Mouse (Mus musculus) urinary bladder, postnatal 36 days (tissue): ENCODE data around the gene Otx2.

Experiments
- DNase-seq, 2 experiments: peaks; one replicate each; pipeline ENCODE4 v3.0.0; 2022; ENCODE audit warnings: low spot score in 2 of 2, mixed read lengths in 1 of 2

Gene Otx2

DNA sequence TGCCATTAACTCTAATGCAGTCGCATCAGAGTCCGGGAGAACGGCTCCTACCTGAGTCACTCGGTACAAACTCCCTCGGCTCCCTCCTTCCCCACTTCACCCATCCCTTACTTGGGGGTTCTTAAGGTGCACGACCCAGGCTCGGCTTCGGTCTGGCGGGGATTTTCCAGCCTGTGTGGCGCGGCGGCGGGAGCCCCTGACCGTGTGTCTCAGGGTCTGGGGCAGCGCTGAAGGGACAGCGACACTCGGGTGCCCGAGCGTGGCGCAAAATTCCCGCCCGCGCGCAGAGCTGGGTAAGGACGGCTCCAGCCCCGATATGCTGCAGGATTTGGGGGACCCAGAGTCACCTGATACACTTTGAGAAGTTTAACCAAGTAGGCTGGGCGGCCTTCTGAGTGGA, at the start of gene Otx2:
TSS of gene Otx2 (minus strand) at position 279 of the 400 bp plus-strand sequence.
- no peak for DNase-seq

- no peak for DNase-seq
Measured at GRCm38 (mm10) chr14:48722763-48723162, 49.1 kb upstream of the Otx2 start.

DNA sequence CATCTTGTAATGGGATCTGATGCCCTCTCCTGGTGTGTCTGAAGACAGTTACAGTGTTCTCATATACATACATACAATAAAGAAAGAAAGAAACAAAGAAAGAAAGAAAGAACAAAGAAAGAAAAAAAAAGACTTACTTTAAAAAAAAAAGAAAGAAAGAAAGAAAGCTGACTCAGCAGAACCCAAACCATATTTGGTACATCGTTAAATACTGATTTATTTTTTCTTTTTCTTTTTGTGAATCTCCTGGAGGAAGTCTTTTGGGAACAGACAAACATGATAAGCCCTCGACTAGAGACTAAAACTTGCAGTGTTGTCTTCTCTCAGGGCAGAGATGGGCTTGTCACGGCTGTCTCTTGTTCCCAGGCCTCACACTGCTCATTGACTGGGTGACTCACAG, 45.7 kb upstream of the Otx2 start:
- DNase-seq: no peak

GRCm38 (mm10) chr14:48717632-48718279, 44.1 kb upstream of the Otx2 start:
- no peak for DNase-seq

DNA sequence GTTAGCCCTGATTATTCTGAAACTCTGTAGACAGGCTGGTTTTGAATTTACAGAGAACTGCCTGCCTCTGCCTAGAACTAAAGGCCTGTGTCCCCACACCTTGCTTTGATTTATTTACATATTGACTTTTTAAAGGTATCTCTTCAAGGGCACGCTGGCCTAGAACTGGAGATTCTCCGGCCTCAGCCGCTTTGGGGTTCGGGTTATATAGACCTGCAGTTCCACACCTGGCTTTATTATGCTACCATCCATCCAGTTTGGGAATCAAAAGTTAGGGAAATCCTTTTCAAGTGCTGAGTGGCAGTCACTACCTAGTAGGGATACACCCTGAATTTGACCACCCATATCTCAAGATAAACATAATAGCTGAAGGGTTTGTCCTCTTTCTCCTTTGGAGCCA, 42.8 kb upstream of the Otx2 start:
- no peak for DNase-seq

DNA sequence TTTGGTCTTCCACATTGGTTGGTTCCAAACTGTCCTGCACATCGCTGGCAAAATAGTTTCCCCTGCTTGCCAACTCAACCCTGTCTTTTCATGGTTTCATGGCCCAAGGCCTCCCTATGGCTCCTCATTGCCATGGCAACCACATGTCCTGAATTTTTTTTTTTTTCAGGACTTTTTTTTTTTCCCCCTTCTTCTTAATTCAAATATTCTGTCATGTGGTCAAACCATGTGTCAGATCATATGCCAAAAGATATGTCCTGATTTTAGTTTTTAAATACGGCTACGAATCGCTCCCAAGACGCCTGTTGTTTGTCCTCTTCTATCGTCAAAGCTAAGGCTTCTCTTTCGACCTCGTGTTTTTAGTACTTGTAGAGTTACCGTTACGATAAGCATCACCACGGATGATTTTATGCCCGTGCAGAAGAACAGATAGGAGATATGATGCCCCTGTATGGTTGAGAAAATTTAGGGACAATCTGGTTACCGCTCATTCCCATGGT, 37.3 kb upstream of the Otx2 start:
- DNase-seq: no peak

DNA sequence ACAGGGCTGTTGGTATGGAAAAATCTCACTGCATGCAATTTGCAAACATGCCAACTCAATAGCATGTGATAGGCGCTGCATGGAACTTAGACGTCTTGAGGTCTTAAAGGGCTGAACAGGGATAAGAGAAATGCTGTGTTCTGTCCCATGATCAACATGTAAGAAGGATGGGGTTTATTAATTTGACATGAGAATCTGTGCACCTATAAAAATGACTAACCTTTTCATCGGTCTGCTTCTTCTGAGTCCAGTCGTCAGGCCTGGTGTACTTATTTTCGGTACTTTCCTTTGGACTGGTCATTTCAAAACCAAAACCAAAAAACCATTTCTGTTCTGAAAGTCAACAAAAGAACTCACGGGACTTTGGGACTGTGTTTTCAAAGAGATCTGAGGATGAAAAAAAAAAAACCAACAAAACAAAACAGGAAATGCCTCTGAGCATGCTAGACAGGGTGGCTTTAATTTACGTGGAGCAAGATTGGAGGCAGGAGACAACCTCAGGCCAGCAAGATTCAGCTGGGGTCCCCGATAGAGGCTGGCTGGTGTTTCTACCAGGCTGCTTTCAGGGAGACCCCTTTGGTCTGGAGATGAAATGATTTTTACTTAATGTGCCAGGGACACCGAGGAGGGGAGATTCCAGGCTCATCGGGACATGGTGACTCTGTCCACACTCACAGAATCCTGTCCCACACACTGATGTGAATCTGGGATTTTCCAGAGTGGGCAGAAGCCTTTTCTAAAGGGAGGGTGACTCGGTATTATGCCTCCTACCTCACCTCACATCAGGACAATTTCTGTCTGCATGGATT, 36.6 kb upstream of the Otx2 start:
- DNase-seq: no peak

- no peak for DNase-seq
Measured at GRCm38 (mm10) chr14:48709371-48710061, 35.9 kb upstream of the Otx2 start.

DNA sequence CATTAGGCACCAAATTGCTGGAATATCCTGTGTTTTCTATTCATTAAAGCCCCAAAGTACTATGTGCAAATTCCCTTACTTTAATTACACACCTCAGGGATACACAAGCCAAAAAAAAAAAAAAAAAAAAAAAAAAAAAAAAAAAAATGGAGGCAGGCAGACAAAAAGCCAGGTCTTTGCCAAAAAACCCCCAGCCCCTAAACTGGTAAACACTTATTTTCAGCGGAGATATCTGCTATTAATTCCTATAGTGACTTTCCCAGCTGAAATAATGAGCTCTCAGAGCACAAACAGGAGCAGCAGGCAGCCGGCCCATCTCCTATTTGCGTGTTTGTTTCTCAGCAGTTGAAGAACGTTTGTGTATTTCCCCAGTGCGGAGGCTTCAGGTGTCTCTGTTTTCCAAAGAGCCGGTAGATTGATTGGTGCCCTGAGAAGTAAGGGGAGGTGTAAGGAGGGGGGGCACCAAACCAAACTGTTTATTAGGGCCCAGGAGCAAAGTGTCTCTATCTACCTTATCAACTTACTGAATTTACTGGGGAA, 34.3 kb upstream of the Otx2 start:
- no peak for DNase-seq

DNA sequence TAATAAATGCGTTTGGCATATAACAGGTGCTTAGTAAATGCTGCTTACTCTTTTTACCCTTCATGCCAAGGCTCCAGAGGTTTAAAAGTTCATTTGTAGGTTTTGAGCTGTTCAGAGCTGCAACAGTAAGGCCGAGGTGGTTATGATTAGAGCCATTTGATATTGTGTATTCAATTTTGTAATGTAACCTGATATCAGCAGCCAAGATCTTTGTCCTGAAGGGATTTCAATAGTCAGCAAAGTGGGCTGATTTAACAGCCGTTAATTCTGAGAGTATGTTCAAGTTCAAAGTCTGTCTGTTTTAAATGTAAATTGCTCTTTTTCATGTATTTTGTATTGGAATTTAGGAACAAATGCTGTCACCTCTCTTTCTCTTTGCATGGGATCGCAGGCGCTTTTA, 33.8 kb upstream of the Otx2 start:
- no peak for DNase-seq

DNA sequence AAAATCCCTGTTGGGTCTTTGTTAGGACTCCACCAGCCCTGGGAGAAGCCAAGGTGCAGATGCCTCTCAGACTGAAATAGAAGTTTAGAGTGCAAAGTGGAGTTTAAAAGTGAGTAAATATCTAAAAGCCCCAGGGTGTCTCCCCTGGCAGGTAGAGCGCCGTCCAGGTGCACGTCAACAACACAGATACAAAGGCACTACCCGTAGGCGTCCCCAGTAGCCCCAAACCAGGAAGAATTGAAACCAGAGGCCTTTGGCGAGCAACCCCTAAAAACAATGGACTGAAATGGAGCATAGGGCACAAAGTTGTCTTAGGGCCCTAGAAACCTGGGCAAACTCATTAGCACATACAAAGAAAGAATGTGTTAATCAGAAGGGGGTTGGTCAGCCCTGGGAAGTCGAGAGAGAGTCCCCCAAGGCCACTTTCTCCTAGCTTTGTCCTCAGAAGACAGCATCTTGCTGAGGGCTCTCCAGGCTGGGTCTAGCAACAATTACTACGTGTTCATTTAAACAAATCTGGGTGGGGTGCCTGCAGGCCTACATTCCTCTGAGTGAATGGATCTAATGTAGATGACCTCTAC, 27.3 kb upstream of the Otx2 start:
- DNase-seq: no peak

DNA sequence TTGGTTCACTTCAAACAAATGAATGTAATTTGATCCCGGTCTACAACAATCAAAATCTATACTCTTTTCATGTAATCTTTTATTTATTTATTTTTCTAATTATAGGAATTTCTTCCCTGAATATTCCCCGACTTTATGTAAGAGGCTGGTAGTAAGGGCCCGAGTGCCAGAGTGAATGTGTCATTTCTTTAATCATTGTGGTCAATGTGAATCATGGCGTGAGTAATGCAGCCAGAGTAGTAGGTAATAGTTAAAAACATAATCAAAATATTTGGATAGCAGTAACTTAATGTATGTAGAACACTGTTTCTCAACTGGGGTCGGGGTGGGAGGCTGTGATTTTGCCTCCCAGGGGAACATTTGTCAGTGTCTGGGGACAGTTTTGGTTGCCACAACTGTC, 6.0 kb upstream of the Otx2 start:
- DNase-seq: no peak

- DNase-seq: no peak
Measured at GRCm38 (mm10) chr14:48678674-48679073, 5.1 kb upstream of the Otx2 start.

DNA sequence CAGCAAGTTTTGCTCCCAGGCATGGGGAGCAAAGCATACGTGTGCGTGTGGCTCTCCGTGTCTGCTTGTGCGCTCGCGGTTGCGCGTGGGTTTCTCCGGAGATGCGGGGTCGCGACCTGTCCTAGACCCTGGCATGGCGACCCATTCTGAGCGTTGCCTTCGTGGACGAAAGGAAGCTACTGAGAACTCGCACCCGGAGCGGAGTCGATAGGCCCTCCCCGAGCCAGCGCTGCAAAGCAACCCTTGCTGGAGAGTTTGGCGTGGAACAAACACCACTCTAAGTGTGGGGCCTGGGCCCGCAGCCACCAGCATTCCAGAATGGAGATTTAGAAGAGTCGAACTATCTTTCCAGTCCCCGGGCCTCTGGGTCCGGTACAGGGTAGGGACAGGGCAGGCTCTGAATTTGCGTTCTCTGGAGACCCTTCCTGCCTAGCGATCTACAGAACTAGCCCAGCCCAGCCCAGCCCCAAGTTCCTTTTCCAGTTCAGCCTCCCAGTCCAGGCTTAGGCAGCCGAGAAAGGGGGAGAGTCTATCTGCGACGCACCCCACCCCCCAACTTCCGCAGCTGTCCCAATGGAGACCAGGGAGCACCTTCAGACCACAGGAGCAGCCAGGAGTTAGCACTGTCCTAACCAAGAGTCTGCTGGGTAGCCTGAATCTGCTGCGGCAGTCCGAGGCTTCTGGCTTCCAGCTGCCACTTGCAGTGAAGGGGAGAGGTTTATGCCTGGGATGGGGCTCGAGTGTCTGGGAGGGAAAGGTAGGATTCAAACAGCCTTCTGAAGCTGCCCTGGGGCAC, 615 bp upstream of the Otx2 start:
- no peak for DNase-seq

- no peak for DNase-seq
Measured at GRCm38 (mm10) chr14:48672611-48673176, 925 bp downstream of the Otx2 start.

GRCm38 (mm10) chr14:48671480-48672240, 2.0 kb downstream of the Otx2 start:
- no peak for DNase-seq

- DNase-seq: no peak
Measured at GRCm38 (mm10) chr14:48670761-48671479, 2.7 kb downstream of the Otx2 start.

DNA sequence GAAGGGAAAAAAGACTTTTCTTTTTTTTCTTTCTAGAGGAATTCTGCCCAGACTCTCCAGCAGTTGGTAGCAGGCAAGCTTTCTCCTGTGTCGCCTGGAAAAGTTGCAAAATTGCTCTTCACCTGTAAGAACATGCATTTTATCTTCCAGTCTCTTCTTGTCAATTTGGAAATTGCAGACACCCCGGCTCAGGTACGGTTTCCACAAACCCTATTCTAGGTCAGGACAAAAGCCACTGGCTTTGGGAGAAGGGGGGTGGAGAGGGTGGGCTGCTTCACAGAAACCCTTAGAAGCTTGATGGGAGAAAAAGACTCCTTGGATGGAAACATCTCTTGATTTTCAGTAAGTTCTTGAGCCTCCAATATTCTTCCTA, 3.4 kb downstream of the Otx2 start:
- no peak for DNase-seq

GRCm38 (mm10) chr14:48669541-48670257, 3.9 kb downstream of the Otx2 start:
- DNase-seq: no peak
